Mouse (Mus musculus): ENCODE measurements around the gene Cldn22. TPM values are rescaled to one million over a fixed set of nuclear protein-coding genes. Genes with fewer than 3 reads are reported as not detected.

Gene Cldn22
- total RNA-seq, 2 experiments from 2014 or later = not detected

Other genes starting within 250 kb of the Cldn22 start
- 22.9 and 34.9 TPM in 2 replicates for gene Ing2, start 148.9 kb upstream of the Cldn22 start, total RNA-seq (2014; fragmentation: Nextera tagmentation)
- gene Ing2, start 148.9 kb upstream of the Cldn22 start, total RNA-seq (2017) = 48.6 and 52.0 TPM in 2 replicates
- gene Cdkn2aip, start 110.5 kb upstream of the Cldn22 start, total RNA-seq (2014; fragmentation: Nextera tagmentation) = 13.2 and 13.9 TPM in 2 replicates
- gene Cdkn2aip, start 110.5 kb upstream of the Cldn22 start, total RNA-seq (2017) = 19.7 and 26.5 TPM in 2 replicates
- gene Cldn24, start 2.3 kb upstream of the Cldn22 start, total RNA-seq (2014; fragmentation: Nextera tagmentation) = not detected in 2 replicates
- gene Cldn24, start 2.3 kb upstream of the Cldn22 start, total RNA-seq (2017) = not detected in 2 replicates
- 4.2 and 8.9 TPM in 2 replicates for gene Wwc2, start 166.4 kb downstream of the Cldn22 start, total RNA-seq (2014; fragmentation: Nextera tagmentation)
- 5.8 and 6.7 TPM in 2 replicates for gene Wwc2, start 166.4 kb downstream of the Cldn22 start, total RNA-seq (2017)

Measured in granulocyte monocyte progenitor cell, adult 5-6 weeks (primary cell).